ENCODE assay signal across 10 mouse cellular contexts in genomic region chr19:11165172-11165571, GRCm38 (mm10). TPM values are rescaled to one million over a fixed set of nuclear protein-coding genes. Genes with fewer than 3 reads are reported as not detected.
DNase-seq lines count a peak whose midpoint lies in the region.
"Had no signal": no experiment of that assay in that cellular context is flagged by ENCODE, and none has a peak within 500 bp of the region (broad histone marks: within the 10 kb centered on the region; RNA-seq: fewer than 3 reads in every experiment).

Gene 1700025F22Rik, minus strand, starts transcription at chr19:11165320.

- H3K4me3 ChIP-seq in embryonic facial prominence, embryonic 10.5 days, result no peak within 1 kb of the TSS
- no peak within 1 kb of the TSS for H3K4me3 ChIP-seq in limb, embryonic 10.5 days
- H3K4me3 ChIP-seq: embryonic facial prominence, embryonic 15.5 days had no signal

- no peak within 1 kb of the TSS for H3K27ac ChIP-seq in embryonic facial prominence, embryonic 10.5 days (replicated peaks)
- no peak within 1 kb of the TSS for H3K27ac ChIP-seq in limb, embryonic 10.5 days
- H3K27ac ChIP-seq: embryonic facial prominence, embryonic 15.5 days had no signal

- H3K9me3 ChIP-seq in embryonic facial prominence, embryonic 10.5 days, result no peaks in the 10 kb centered on the region
- H3K9me3 ChIP-seq in limb, embryonic 10.5 days (replicated peaks), result no peaks in the 10 kb centered on the region
- H3K9me3 ChIP-seq: embryonic facial prominence, embryonic 15.5 days had no signal

- no peaks in the 10 kb centered on the region for H3K36me3 ChIP-seq in embryonic facial prominence, embryonic 10.5 days (replicated peaks)
- no peaks in the 10 kb centered on the region for H3K36me3 ChIP-seq in limb, embryonic 10.5 days
- H3K36me3 ChIP-seq: embryonic facial prominence, embryonic 15.5 days had no signal

- intact Hi-C loops in left cerebral cortex, postnatal 4 days (cut with DNase I), result no loop called here

- peak; percentile 2 for DNase-seq in embryo, embryonic 9.5 days (ENCODE audit: extremely low spot score)
- no peak for DNase-seq in embryo, embryonic 10.5 days (ENCODE audit: low spot score)
- DNase-seq in A20 (ENCODE audit: low read depth, low spot score), result peak; percentile 31
- peak; percentile 10 for DNase-seq in embryonic facial prominence, embryonic 10.5 days (ENCODE audit: low spot score)
- DNase-seq in natural killer cell, adult 2 months (ENCODE audit: low spot score in 2 of 2), result peak; percentile 62 to 66
- no peak for DNase-seq in left cerebral cortex, postnatal 4 days
- DNase-seq in cerebellum, adult 8-10 months, result no peak
- DNase-seq in limb, embryonic 10.5 days (ENCODE audit: low spot score), result no peak

- 40% methylated on average over 10 of the region's 10 CpGs for WGBS in embryonic facial prominence, embryonic 10.5 days
- WGBS in limb, embryonic 10.5 days, result 40% methylated on average over 10 of the region's 10 CpGs

- H3K27me3 ChIP-seq in embryonic facial prominence, embryonic 10.5 days (replicated peaks; ENCODE audit: low read depth, poor library complexity, severe bottlenecking), result no peaks in the 10 kb centered on the region
- H3K27me3 ChIP-seq in limb, embryonic 10.5 days (ENCODE audit: low read depth, poor library complexity, severe bottlenecking), result no peaks in the 10 kb centered on the region
- H3K27me3 ChIP-seq: embryonic facial prominence, embryonic 15.5 days had no signal

- H3K4me1 ChIP-seq in embryonic facial prominence, embryonic 10.5 days, result no peaks in the 10 kb centered on the region
- no peaks in the 10 kb centered on the region for H3K4me1 ChIP-seq in limb, embryonic 10.5 days
- H3K4me1 ChIP-seq: embryonic facial prominence, embryonic 15.5 days had no signal

RNA-seq across cellular contexts. Expression of gene 1700025F22Rik, which starts in this region (rescaled TPM):
- not detected in 2 replicates for polyA plus RNA-seq in embryonic facial prominence, embryonic 10.5 days (2016; fragmentation: Nextera tagmentation; extraction: Ambion mirVana)
- not detected for total RNA-seq in left cerebral cortex, postnatal 4 days (2021)
- not detected in 2 replicates for polyA plus RNA-seq in limb, embryonic 10.5 days (2016; fragmentation: Nextera tagmentation; extraction: Ambion mirVana)
- polyA plus RNA-seq: embryonic facial prominence, embryonic 15.5 days; large intestine, adult 2 months had no signal

Comparison
In these comparisons a context has a peak if more than half of its experiments do, and no peak if none do; other contexts are left out.
1. DNase-seq: peak in embryo, embryonic 9.5 days (single experiment), A20 (single experiment) and natural killer cell, adult 2 months (2 of 2); none in embryo, embryonic 10.5 days (single experiment), left cerebral cortex, postnatal 4 days (single experiment), cerebellum, adult 8-10 months (single experiment) and limb, embryonic 10.5 days (single experiment).
2. Peak in DNase-seq in embryonic facial prominence, embryonic 10.5 days; RNA of the gene not detected or under 1 TPM.